Mouse (Mus musculus) myocyte (in vitro differentiated cells): ENCODE data around the gene Zfp637. TPM values are rescaled to one million over a fixed set of nuclear protein-coding genes. Genes with fewer than 3 reads are reported as not detected.

Experiments
- H3K27me3 ChIP-seq: one replicate; pipeline ENCODE4 v1.6.1; 2011; ENCODE audit not compliant: control insufficient read depth, insufficient read depth, insufficient read length
- H3K36me3 ChIP-seq: one replicate; pipeline ENCODE4 v1.6.1; 2011; ENCODE audit not compliant: control insufficient read depth, insufficient read depth
- H3K4me2 ChIP-seq: one replicate; pipeline ENCODE4 v1.6.1; 2011; ENCODE audit warnings: low read depth, control low read depth
- H3K4me3 ChIP-seq: one replicate; pipeline ENCODE4 v1.5.1; 2011; ENCODE audit warnings: mild to moderate bottlenecking, control low read depth, moderate library complexity
- H3K79me2 ChIP-seq: one replicate; pipeline ENCODE4 v1.6.1; 2011; ENCODE audit not compliant: control insufficient read depth, insufficient read depth
- H3ac ChIP-seq: one replicate; pipeline ENCODE4 v1.6.1; 2011; ENCODE audit not compliant: control insufficient read depth, insufficient read length
- CEBPB ChIP-seq: IDR thresholded peaks from 2 replicates; pipeline ENCODE4 v1.6.1; 2011; ENCODE audit warnings: mild to moderate bottlenecking, moderate library complexity; ENCODE audit not compliant: poor library complexity, insufficient read depth, severe bottlenecking
- E2F4 ChIP-seq: IDR thresholded peaks from one replicate; pipeline ENCODE4 v1.6.1; 2011; ENCODE audit warnings: mild to moderate bottlenecking, control low read depth, moderate library complexity; ENCODE audit not compliant: insufficient read depth
- MAX ChIP-seq: IDR thresholded peaks from one replicate; pipeline ENCODE4 v1.6.1; 2011; ENCODE audit warnings: low read depth, mild to moderate bottlenecking, control low read depth
- MYOD1 ChIP-seq, 3 experiments: IDR thresholded peaks; one replicate each; pipeline ENCODE4 v1.6.1; 2011; ENCODE audit warnings: control low read depth in 2 of 3, low read depth in 2 of 3, mild to moderate bottlenecking in 2 of 3, moderate library complexity in 1 of 3; ENCODE audit not compliant: insufficient read length in 2 of 3, control insufficient read depth in 1 of 3
- MYOG ChIP-seq, 3 experiments: IDR thresholded peaks; one replicate each; pipeline ENCODE4 v1.6.1; 2011; ENCODE audit warnings: control low read depth in 2 of 3, low read depth in 2 of 3, mild to moderate bottlenecking in 2 of 3; ENCODE audit not compliant: insufficient read length in 2 of 3, control insufficient read depth in 1 of 3, insufficient read depth in 1 of 3
- POLR2A ChIP-seq: IDR thresholded peaks from one replicate; pipeline ENCODE4 v1.6.1; 2011; ENCODE audit warnings: low read depth, mild to moderate bottlenecking, control low read depth, moderate library complexity; ENCODE audit not compliant: insufficient read length
- POLR2AphosphoS2 ChIP-seq: IDR thresholded peaks from one replicate; pipeline ENCODE4 v1.6.1; 2011; ENCODE audit warnings: low read depth, control low read depth; ENCODE audit not compliant: insufficient read length
- REST ChIP-seq: IDR thresholded peaks from one replicate; pipeline ENCODE4 v1.6.1; 2011; ENCODE audit warnings: mild to moderate bottlenecking, control low read depth, moderate library complexity; ENCODE audit not compliant: insufficient read depth, insufficient read length
- SRF ChIP-seq: IDR thresholded peaks from one replicate; pipeline ENCODE4 v1.6.1; 2011; ENCODE audit warnings: low read depth; ENCODE audit not compliant: control insufficient read depth, insufficient read length
- TCF12 ChIP-seq: IDR thresholded peaks from one replicate; pipeline ENCODE4 v1.6.1; 2011; ENCODE audit warnings: mild to moderate bottlenecking, control low read depth; ENCODE audit not compliant: poor library complexity, insufficient read depth, severe bottlenecking
- TCF3 ChIP-seq: IDR thresholded peaks from one replicate; pipeline ENCODE4 v1.6.1; 2011; ENCODE audit warnings: low read depth, control low read depth; ENCODE audit not compliant: insufficient read length
- USF1 ChIP-seq: IDR thresholded peaks from one replicate; pipeline ENCODE4 v1.6.1; 2011; ENCODE audit warnings: low read depth, mild to moderate bottlenecking, control low read depth, moderate library complexity
- polyA plus RNA-seq: library from polyadenylated mRNA; unstranded; fragments of >200 nt; fragmentation: generic; extraction: Trizol; gene quantifications from one replicate; pipeline ENCODE4 v1.2.1, GENCODE M21; 2012; ENCODE audit warnings: missing spikeins

The Zfp637 gene
- polyA plus RNA-seq, 1 experiment, result 58.3 TPM

GRCm38 (mm10) chr6:117809816-117810215 is 31.2 kb upstream of the Zfp637 start:
- no peak overlapping the region for H3ac ChIP-seq
- H3K36me3 ChIP-seq, result no peaks in the 10 kb centered on the region
- TF ChIP-seq MYOD1 (IDR thresholded peaks at IDR 0.05; ENCODE audit: control insufficient read depth in 1 of 3, insufficient read length in 2 of 3, low read depth in 2 of 3) (no peak), CEBPB (no peak), TCF3 (no peak), MAX (no peak), SRF (no peak), E2F4 (no peak), USF1 (no peak), POLR2A (no peak), POLR2AphosphoS2 (no peak), REST (no peak), TCF12 (no peak), MYOG (IDR thresholded peaks at IDR 0.05; ENCODE audit: control insufficient read depth in 1 of 3, insufficient read depth in 1 of 3, insufficient read length in 2 of 3, low read depth in 2 of 3) (no peak)
- H3K4me2 ChIP-seq, result no peak overlapping the region
- H3K27me3 ChIP-seq, result peaks cover 13% of the 10 kb centered on the region
- no peak overlapping the region for H3K4me3 ChIP-seq
- no peaks in the 10 kb centered on the region for H3K79me2 ChIP-seq

GRCm38 (mm10) chr6:117810717-117811116 is 30.3 kb upstream of the Zfp637 start:
- TF ChIP-seq POLR2A (no peak), CEBPB (no peak), SRF (no peak), MAX (no peak), TCF12 (no peak), POLR2AphosphoS2 (no peak), MYOG (IDR thresholded peaks at IDR 0.05; ENCODE audit: control insufficient read depth in 1 of 3, insufficient read depth in 1 of 3, insufficient read length in 2 of 3, low read depth in 2 of 3) (no peak), TCF3 (no peak), REST (no peak)
- Histone ChIP-seq H3K4me3 (no peak overlapping the region), H3K27me3 (peaks cover 13% of the 10 kb centered on the region), H3ac (no peak overlapping the region), H3K4me2 (no peak overlapping the region), H3K36me3 (no peaks in the 10 kb centered on the region), H3K79me2 (no peaks in the 10 kb centered on the region)

GRCm38 (mm10) chr6:117811256-117811655 is 29.7 kb upstream of the Zfp637 start:
- H3K27me3 ChIP-seq, result peaks cover 13% of the 10 kb centered on the region

GRCm38 (mm10) chr6:117814681-117815080 is 26.3 kb upstream of the Zfp637 start:
- no peaks in the 10 kb centered on the region for H3K36me3 ChIP-seq

More at GRCm38 (mm10) chr6:117811256-117811655, 29.7 kb upstream of the Zfp637 start:
- no peaks in the 10 kb centered on the region for H3K36me3 ChIP-seq
- no peak overlapping the region for H3K4me2 ChIP-seq
- TF ChIP-seq MYOG (IDR thresholded peaks at IDR 0.05; ENCODE audit: control insufficient read depth in 1 of 3, insufficient read depth in 1 of 3, insufficient read length in 2 of 3, low read depth in 2 of 3) (no peak), MYOD1 (IDR thresholded peaks at IDR 0.05; ENCODE audit: control insufficient read depth in 1 of 3, insufficient read length in 2 of 3, low read depth in 2 of 3) (no peak), REST (no peak), CEBPB (no peak), TCF3 (no peak), USF1 (no peak), POLR2AphosphoS2 (no peak)
- H3K79me2 ChIP-seq, result no peaks in the 10 kb centered on the region
- no peak overlapping the region for H3ac ChIP-seq
- H3K4me3 ChIP-seq, result no peak overlapping the region

More at GRCm38 (mm10) chr6:117814681-117815080, 26.3 kb upstream of the Zfp637 start:
- H3ac ChIP-seq, result no peak overlapping the region
- peaks cover 11% of the 10 kb centered on the region for H3K27me3 ChIP-seq
- H3K4me2 ChIP-seq, result no peak overlapping the region
- TF ChIP-seq MYOD1 (IDR thresholded peaks at IDR 0.05; ENCODE audit: control insufficient read depth in 1 of 3, insufficient read length in 2 of 3, low read depth in 2 of 3) (no peak), E2F4 (no peak), CEBPB (no peak), REST (no peak), SRF (no peak), POLR2AphosphoS2 (no peak), USF1 (no peak), MAX (no peak), TCF12 (no peak), POLR2A (no peak), TCF3 (no peak), MYOG (IDR thresholded peaks at IDR 0.05; ENCODE audit: control insufficient read depth in 1 of 3, insufficient read depth in 1 of 3, insufficient read length in 2 of 3, low read depth in 2 of 3) (no peak)
- H3K4me3 ChIP-seq, result no peak overlapping the region
- H3K79me2 ChIP-seq, result no peaks in the 10 kb centered on the region
